In genomic region chr10:5802866-5803265, GRCm38 (mm10) we compare ENCODE assay signal across 8 mouse cellular contexts. TPM values are rescaled to one million over a fixed set of nuclear protein-coding genes. Genes with fewer than 3 reads are reported as not detected.
A peak's percentile ranks its signal among the peaks of the same experiment; 100 is the strongest.
DNase-seq lines count a peak whose midpoint lies in the region; ATAC-seq and TF ChIP-seq lines count a peak whose summit lies in the region.

No protein-coding gene starts in this region.

- H3K27ac ChIP-seq in heart, embryonic 11.5 days (ENCODE audit: low read depth, low read length), result no peak overlapping the region
- no peak overlapping the region for H3K27ac ChIP-seq in hindbrain, embryonic 15.5 days (replicated peaks)
- no peak overlapping the region for H3K27ac ChIP-seq in midbrain, embryonic 13.5 days
- no peak overlapping the region for H3K27ac ChIP-seq in gastrocnemius, adult 2 months

- DNase-seq in heart, postnatal 36 days, result no peak
- peak; percentile 51 for DNase-seq in NIH3T3 (ENCODE audit: low read depth)
- DNase-seq in left cerebral cortex, postnatal 14 days (ENCODE audit: low spot score in 2 of 2), result no peak
- no peak for DNase-seq in layer of hippocampus, adult 9-11 months
- no peak for DNase-seq in gastrocnemius, adult 2 months

- peak overlapping the region; percentile 65; the same call in 1 of the 2 replicates for H3K9ac ChIP-seq in heart, embryonic 11.5 days (ENCODE audit: low read depth, low read length)
- H3K9ac ChIP-seq in hindbrain, embryonic 15.5 days, result no peak overlapping the region
- H3K9ac ChIP-seq in midbrain, embryonic 13.5 days (replicated peaks), result peak overlapping the region; percentile 37; the same call in 1 of the 2 replicates

- H3K36me3 ChIP-seq in heart, embryonic 11.5 days (ENCODE audit: control insufficient read depth, insufficient read depth, low read length), result peaks cover 30% of the 10 kb centered on the region
- peaks cover 23% of the 10 kb centered on the region for H3K36me3 ChIP-seq in hindbrain, embryonic 15.5 days
- H3K36me3 ChIP-seq in midbrain, embryonic 13.5 days, result peaks cover 31% of the 10 kb centered on the region

- 35% methylated on average over 6 of the region's 6 CpGs for WGBS in heart, embryonic 11.5 days (ENCODE audit: insufficient replicate concordance)
- 40% methylated on average over 6 of the region's 6 CpGs for WGBS in hindbrain, embryonic 15.5 days
- 41% methylated on average over 6 of the region's 6 CpGs for WGBS in midbrain, embryonic 13.5 days

- intact Hi-C loops in heart, postnatal 36 days (cut with DNase I), result no loop called here
- intact Hi-C loops in left cerebral cortex, postnatal 14 days (cut with DNase I), result no loop called here
- intact Hi-C loops in gastrocnemius, adult 2 months (cut with DNase I), result loop anchor here (5.0 kb wide), 1 partner anchor 39 kb away; no protein-coding TSS in a partner anchor

- H3K4me2 ChIP-seq in heart, embryonic 11.5 days, result peak overlapping the region; percentile 88
- H3K4me2 ChIP-seq in hindbrain, embryonic 15.5 days, result peak overlapping the region; percentile 41
- H3K4me2 ChIP-seq in midbrain, embryonic 13.5 days (replicated peaks), result peak overlapping the region; percentile 48

- no peaks in the 10 kb centered on the region for H3K27me3 ChIP-seq in heart, embryonic 11.5 days (ENCODE audit: control insufficient read depth, insufficient read depth, low read length)
- H3K27me3 ChIP-seq in hindbrain, embryonic 15.5 days, result no peaks in the 10 kb centered on the region
- no peaks in the 10 kb centered on the region for H3K27me3 ChIP-seq in midbrain, embryonic 13.5 days

- no peak for TF ChIP-seq CTCF in gastrocnemius, adult 2 months (IDR thresholded peaks at IDR 0.05)

- no peak for ATAC-seq in heart, embryonic 11.5 days (replicated peaks; ENCODE audit: insufficient number of reproducible peaks, low FRiP score, low TSS enrichment)
- ATAC-seq in hindbrain, embryonic 15.5 days (ENCODE audit: low FRiP score, low read depth), result no peak
- ATAC-seq in midbrain, embryonic 13.5 days, result no peak

- H3K4me1 ChIP-seq in heart, embryonic 11.5 days (ENCODE audit: control insufficient read depth, insufficient read depth, low read length), result peaks cover 6% of the 10 kb centered on the region
- peaks cover 28% of the 10 kb centered on the region for H3K4me1 ChIP-seq in hindbrain, embryonic 15.5 days (replicated peaks)
- H3K4me1 ChIP-seq in midbrain, embryonic 13.5 days (replicated peaks), result peaks cover 41% of the 10 kb centered on the region

- peak overlapping the region; percentile 81 for H3K4me3 ChIP-seq in heart, embryonic 11.5 days (ENCODE audit: low read depth, low read length)
- H3K4me3 ChIP-seq in hindbrain, embryonic 15.5 days, result peak overlapping the region; percentile 14; the same call in 1 of the 2 replicates
- H3K4me3 ChIP-seq in midbrain, embryonic 13.5 days (replicated peaks), result peak overlapping the region; percentile 72
- H3K4me3 ChIP-seq in gastrocnemius, adult 2 months, result no peak overlapping the region

- H3K9me3 ChIP-seq in heart, embryonic 11.5 days (replicated peaks; ENCODE audit: control insufficient read depth, low read length), result no peaks in the 10 kb centered on the region
- H3K9me3 ChIP-seq in hindbrain, embryonic 15.5 days, result no peaks in the 10 kb centered on the region
- H3K9me3 ChIP-seq in midbrain, embryonic 13.5 days, result no peaks in the 10 kb centered on the region

RNA-seq across cellular contexts. Expression of gene Fbxo5, which starts 2.5 kb away (rescaled TPM):
- 57.2 and 59.2 TPM in 2 replicates for polyA plus RNA-seq in heart, embryonic 11.5 days (2014; fragmentation: Nextera tagmentation; extraction: Ambion mirVana)
- 1 to 10 TPM; 1.1 to 1.7 TPM for total RNA-seq in heart, postnatal 36 days (2021)
- polyA plus RNA-seq in hindbrain, embryonic 15.5 days (2015; fragmentation: Nextera tagmentation; extraction: Ambion mirVana), result 14.2 and 16.9 TPM in 2 replicates
- 30.6 and 32.1 TPM in 2 replicates for polyA plus RNA-seq in midbrain, embryonic 13.5 days (2015; fragmentation: Nextera tagmentation; extraction: Ambion mirVana)
- 1 to 10 TPM; 1.0 to 1.5 TPM for total RNA-seq in left cerebral cortex, postnatal 14 days (2021)
- under 1 TPM; 0.36 to 0.45 TPM for total RNA-seq in gastrocnemius, adult 2 months (2021)

RNA-seq across cellular contexts. Expression of gene Mtrf1l, which starts 20.8 kb away (rescaled TPM):
- 12.6 and 16.2 TPM in 2 replicates for polyA plus RNA-seq in heart, embryonic 11.5 days (2014; fragmentation: Nextera tagmentation; extraction: Ambion mirVana)
- total RNA-seq in heart, postnatal 36 days (2021), result 1 to 10 TPM; 8.0 TPM
- 10.6 and 12.3 TPM in 2 replicates for polyA plus RNA-seq in hindbrain, embryonic 15.5 days (2015; fragmentation: Nextera tagmentation; extraction: Ambion mirVana)
- polyA plus RNA-seq in midbrain, embryonic 13.5 days (2015; fragmentation: Nextera tagmentation; extraction: Ambion mirVana), result 12.0 and 12.2 TPM in 2 replicates
- total RNA-seq in left cerebral cortex, postnatal 14 days (2021), result 10 to 100 TPM; 10.2 to 12.4 TPM
- 1 to 10 TPM; 6.1 to 9.9 TPM for total RNA-seq in gastrocnemius, adult 2 months (2021)
